Mouse (Mus musculus): ENCODE measurements at regions not wholly inside any gene's neighbourhood (a gene's known extent, or its start where the extent isn't known, plus 50 kb on each side); places are given as distances from the start of the nearest gene placed in this dataset.
A peak's percentile ranks its signal among the peaks of the same experiment; 100 is the strongest.

DNA sequence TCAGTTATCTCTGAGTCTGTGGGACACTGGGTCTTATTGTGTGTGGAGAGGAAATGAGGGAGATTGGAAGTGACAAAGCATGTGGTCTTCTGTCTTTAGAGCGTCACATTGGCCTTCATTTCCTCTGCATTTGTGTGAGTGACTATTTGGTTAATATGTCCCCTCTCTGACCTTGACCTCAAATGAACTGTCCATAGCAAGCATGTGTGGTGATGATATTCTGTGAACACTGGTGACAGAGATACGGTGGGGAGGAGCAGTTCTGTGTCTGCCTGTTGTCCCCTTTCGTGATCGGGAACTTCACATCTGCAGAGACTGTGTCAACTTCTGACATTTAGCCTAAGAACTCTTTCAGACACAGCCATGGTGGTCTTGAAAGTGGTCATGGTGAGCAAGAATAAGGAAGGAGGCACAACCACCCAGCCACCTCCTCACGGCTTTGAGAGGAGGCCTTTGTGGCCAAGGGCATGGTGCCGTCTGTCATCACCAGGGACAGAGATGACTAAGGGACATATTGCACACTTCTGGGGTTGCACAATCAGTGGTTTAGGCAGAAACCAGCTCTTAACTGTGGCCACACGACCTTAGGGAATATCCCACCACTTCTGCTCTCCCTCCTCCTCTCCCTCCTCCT lies 79.2 kb upstream of the Sulf2 start:
- DNase-seq (ENCODE audit: low spot score), result no peak

DNA sequence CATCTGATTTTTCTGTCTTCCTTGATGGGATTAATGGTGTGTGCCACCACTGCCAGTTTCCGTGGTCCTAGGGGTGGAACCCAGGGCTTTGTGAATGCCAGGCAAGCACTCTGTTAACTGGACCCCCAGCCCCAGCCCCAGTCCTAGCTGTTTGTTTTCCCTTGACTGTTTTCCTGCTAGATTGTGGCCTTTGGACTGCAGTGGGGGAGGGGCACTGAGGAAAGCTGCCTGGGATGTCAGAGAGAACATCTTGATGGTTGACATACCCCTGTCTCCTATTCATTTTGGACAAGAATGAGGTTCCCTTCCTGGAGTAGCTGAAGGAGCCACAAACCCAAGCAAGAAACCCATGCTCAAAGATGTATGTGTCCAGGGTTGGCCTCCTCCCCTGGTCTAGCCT lies 77.8 kb upstream of the Sulf2 start:
- no peak for DNase-seq (ENCODE audit: low spot score)

DNA sequence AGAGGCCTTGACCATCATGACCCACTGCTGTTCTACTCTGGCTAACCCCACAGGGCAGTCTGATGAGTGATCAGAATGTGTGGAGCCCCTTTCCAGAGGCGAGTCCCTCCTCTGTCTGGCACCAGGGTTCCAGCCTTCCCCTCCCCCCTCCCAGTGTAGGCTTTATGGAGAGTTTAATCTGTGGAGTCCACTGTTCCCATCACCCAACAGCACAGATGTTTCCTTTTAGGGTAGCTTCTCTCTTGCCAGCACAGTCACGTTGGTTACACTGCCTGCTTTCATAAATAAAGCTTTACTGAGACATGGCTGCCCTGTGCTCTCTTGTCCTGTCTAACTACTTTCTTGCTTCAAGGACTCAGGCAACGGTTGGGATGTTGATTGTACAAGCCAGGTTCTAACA lies 76.9 kb upstream of the Sulf2 start:
- no peak for DNase-seq (ENCODE audit: low spot score)

DNA sequence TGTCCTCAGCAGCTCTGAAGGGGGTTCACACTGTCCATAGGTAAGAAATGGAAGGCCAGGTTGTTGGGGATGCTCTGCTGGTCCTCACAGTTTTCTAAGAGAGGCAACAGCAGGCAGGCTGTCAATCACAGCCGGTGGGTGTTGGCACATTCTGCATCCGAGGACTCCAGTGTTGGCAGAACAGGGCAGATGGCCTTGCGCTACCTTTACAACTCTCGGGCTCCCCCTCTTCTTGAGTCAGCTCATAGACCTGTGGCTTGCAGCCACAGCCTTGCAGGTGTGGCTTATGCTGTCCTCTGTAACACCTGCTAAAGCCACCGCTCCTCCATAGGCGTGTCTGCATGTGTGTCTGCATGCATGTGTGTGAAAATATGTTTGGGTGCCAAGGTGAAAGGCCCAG lies 75.2 kb upstream of the Sulf2 start:
- DNase-seq (ENCODE audit: low spot score), result no peak

DNA sequence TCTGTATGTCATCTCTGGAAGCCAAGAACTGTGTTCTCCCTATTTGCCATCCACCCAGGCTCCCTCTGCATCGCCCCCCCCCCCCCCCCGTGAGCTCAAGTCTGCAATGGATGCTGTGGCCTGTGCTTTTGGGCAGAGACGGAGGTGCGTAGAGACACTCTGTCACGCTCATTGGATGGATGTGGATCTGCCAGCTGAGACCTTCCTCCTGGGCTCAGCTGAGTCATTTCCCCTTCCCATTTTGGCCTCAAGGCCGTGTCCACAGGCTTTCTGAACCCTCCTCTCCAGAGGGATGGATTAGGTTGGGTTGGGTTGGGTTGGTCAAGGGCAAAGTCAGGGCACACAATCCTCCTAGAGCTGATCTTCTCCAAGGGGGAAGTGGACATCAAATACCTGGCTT lies 72.9 kb upstream of the Sulf2 start:
- DNase-seq (ENCODE audit: low spot score), result no peak

DNA sequence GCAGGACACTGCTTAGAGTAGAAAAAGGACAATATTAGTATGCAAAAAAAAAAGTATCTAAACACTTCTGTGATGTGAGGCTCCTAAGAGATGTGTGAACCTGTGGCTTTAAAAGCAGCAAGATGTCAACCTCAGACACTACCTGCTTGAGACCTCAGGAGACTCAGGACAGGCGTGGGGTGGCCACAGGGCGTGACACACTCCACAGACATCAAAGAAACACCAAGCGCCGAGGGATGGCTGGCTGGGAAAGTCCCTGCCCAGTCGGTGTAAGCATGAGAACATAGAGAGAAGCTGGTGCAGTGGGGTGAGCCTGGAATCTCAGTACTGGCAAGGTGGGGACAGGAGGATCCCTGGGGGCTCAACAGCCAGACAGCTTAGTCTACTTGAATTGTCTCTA lies 72.0 kb upstream of the Sulf2 start:
- no peak for DNase-seq (ENCODE audit: low spot score)

DNA sequence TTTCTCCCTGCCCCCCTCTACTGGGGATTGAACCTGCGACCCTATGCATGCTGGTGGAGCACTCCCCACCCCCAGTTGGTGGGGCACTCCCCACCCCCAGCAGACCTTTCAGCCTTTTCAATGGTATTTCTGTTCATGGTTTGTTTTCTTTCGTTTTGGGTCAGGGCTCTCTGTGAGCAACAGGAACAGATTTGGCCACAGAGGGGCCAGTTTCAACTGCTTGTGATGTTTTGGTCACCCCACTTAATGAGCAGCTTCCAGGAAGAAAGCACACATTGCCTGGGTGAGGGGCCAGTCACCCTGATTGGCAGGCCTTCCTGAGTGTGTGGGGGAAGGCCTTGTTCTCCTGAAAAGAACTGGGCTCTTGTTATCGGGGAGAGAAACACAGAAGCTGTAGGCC lies 71.5 kb upstream of the Sulf2 start:
- peak; percentile 34 for DNase-seq (ENCODE audit: low spot score)

DNA sequence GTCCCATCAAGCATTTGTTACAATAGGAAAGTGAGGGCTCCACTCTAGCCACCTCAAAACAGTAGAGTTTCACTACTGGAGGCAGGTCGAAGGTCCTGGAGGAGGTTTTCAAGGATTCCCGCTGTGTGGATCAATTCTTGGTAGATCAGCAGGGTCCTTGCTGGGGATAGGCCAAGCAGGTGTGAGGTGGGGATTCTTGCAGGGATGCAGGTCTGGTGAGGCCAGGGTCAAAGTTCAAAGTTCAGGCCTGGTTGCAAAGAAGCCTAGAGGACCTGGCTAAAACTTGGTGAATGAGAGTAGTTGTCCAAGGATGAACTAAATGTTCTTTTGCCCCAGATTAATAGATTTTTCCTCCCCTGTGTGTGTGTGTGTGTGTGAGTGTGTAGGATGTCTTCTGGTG lies 70.9 kb upstream of the Sulf2 start:
- no peak for DNase-seq (ENCODE audit: low spot score)

DNA sequence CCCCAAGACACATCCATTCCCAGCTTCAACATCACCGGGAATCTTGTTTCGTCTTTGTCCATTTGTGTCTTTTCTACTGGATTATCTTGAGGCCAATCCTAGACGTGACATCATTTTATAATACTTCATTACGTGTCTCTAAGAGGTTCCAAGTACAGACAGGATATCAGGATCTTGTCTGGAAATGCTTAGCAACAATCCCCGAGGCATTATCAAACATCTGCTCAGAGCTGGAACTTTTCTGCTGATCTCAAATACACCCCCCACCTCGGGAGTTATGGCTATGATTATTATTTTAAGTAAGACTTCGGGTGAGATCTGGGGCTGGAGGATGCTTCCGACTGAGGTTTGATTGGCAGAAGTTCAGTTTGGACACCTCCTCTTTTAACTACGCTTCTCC lies 69.9 kb upstream of the Sulf2 start:
- DNase-seq (ENCODE audit: low spot score), result no peak

DNA sequence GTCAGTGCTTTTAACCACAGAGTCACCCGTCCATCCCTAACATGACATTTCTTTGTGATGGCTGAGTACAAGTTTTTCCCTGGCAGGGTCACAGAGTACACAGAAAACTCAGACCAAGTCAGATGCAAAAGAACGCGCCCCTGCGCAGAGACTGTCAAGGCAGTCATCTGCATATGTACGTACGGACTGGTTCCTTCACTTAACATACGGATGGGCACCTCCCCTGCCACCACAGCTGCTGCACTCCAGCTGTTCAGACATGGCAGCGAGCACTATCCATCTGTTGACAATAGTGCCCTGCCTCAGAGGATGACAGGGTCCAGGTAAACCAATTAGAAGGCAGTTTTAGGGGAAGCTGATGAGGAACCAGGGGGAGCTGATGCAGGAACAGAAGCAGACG lies 63.3 kb upstream of the Sulf2 start:
- DNase-seq (ENCODE audit: low spot score), result no peak

DNA sequence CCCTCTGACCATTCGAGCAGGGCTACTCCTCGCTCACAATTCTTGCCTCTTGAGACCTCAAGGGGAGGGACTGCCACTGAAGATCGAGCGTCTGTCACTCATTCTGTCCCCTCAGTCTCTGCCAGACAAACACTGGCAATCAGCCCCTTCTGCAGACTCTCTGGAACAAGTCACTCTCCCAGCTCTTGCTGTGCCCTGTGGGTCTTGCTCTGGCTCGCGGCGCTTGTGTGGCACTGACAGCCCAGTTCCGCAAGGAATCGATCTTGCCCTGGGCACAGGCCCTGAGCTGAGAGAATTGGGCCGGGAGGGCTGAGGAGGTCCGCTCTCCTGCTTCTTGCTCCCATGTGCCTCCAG lies 61.0 kb upstream of the Sulf2 start:
- no peak for DNase-seq (ENCODE audit: low spot score)

DNA sequence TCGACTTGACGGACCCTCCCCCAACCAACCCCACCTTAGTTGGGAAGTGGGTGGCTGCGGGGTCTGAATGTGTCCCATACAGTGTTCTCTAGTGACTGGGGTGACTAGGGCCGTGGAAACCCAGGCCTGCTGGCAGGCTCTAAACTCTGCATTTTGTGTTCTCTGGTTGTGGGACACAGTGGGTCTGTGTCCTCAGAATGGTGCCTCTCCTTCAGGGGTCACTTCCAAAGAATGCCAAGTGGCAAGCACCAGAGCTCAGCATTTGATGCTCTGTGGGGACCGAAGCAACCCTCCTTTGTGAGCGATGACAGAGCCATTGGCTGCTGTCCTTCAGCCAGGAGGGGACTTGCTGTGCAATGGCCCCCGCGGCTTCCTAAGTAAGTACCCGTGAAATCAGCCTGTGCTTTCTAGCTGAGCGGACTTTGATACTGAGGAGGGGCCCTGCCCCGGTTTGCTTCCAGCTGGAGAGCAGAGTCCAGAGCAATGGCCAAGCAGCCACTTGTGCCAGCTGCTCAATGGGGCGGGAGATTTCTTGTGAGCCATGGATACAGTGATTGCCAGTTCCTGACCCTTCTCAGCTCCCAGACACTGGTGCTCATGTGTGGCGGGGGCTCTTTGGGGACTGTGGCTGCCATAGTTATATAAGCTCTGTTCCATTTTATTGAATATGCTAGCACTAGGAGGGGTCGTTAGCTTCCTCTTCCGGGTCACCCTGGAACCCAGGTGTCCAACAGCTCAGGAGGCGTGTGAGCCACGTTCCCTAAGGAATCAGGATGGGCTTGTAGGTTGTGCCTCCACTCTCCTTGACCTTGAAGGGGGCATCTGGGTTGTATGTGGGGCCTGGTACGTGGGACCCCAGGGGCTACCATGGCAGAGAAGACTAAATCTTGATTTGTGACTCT lies 60.4 kb upstream of the Sulf2 start:
- DNase-seq (ENCODE audit: low spot score), result peak; percentile 48

DNA sequence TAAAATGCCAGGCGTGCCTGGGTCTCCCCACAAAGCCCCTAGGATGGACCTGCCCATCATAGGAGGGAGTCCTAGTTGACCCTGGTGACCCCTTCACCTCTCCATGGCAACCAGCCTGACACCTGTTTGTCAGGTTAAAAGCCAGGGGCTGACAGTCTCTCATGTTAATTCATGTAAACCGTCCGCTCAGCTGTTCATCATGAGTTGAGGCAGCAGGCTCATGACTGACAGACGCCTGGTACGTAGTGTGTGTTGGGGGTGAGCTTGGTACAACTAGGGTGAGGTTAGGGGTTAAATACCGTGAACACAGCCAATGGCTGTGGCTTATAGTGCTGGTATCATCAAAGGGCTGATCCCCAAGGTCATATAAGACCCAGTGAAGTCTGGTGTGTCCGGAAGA lies 59.7 kb upstream of the Sulf2 start:
- DNase-seq (ENCODE audit: low spot score), result no peak

DNA sequence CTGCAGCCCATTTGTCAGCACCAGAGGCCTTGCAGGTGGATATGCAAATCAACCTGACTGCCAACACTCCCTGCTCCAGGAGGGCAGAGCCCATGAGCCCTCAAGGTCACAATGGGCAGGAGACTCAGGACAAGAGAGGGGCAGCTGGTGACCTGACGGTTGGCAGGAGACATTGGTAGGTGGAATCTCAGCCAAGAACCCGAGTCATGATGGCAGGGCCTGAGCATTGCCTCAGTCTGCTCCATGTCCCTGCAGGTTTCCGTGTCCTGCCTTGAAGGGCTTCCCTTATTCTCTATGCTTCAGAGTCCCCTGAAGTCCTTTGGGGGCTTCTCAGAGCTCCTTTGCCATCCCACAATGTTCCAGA lies 51.7 kb upstream of the Sulf2 start:
- DNase-seq (ENCODE audit: low spot score), result no peak

DNA sequence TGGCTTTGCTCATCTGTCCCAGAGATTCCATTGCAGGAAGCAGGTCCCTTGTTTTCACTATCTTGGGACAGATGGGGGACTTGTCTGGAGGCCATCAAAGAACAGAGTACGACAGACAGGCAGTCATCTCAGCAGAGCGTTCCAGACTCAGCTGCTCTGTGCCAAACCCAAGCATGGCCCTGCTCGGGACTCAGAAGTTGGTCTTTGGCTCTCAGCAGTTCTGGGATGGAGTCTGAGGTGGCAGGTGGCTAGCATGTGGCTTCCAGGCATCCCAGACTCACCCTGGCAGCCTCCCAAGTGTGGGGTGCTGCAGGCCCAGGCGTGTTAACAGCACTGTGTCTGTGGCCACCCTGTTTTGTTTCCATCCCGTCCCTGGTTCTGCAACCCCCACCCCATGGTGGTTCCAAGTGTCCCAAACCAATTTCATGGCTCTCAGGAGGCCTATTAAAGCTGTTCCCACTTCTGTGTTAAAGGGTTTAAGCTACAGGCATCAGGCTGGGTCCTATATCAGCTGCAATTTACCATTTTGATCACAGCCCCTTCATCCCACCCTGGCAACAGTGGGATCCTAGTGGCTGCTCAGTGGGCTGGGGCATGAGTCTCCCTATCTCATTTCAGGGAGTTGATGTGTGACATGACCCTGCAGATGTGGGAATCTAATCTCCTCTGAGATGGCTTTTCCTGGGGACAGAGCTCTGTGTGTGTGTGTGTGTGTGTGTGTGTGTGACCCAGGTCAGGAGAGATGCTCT lies 51.1 kb upstream of the Sulf2 start:
- no peak for DNase-seq (ENCODE audit: low spot score)
